Mouse (Mus musculus): ENCODE measurements at regions not wholly inside any gene's neighbourhood (a gene's known extent, or its start where the extent isn't known, plus 50 kb on each side); places are given as distances from the start of the nearest gene placed in this dataset.

DNA sequence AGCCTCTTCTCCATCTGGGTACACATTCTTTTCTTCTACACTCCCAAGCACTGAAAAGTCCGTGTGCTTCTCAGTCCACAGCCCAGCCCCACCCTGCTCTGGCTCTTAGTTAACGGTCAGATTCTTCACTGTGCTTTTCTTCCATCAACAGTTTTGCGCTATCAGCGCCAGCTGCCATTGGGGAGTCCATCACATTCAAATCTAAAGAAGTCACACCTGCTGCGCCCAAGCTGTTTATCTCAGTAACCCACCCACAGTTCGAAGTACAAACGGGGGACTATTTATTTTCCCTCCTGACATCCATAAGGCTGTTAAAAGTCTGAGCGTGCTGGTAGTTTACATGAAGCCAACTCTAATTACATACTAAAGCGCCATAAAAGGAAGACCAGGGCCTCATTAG is 222.8 kb downstream of the 1500009L16Rik start:
- no peak for TF ChIP-seq CTCF (IDR thresholded peaks at IDR 0.05; ENCODE audit: extremely low read depth, insufficient read depth, insufficient read length, insufficient replicate concordance)
- no peak for TF ChIP-seq POLR2A (IDR thresholded peaks at IDR 0.05; ENCODE audit: low read depth, low read length)

All from spleen, adult 2 months (tissue).